Mouse (Mus musculus) cerebellum, postnatal 25 days (tissue): ENCODE measurements around the gene Rbm17.
A peak's percentile ranks its signal among the peaks of the same experiment; 100 is the strongest.
"Not testable (repeated sequence)": the region's sequence is repeated elsewhere in the genome, so short reads cannot be mapped to it uniquely, and the experiment has no call there.

ENCODE experiments used
- DNase-seq, 2 experiments: peaks; one replicate each; pipeline ENCODE4 v3.0.0; 2021; ENCODE audit warnings: mixed read lengths in 2 of 2

Rbm17 gene

GRCm38 (mm10) chr2:11543158-11543557 is 60.8 kb downstream of the Rbm17 start:
- DNase-seq, result peak in 1 of 2 experiments; percentile 15

- DNase-seq, result peak; percentile 76 to 88
Measured at GRCm38 (mm10) chr2:11542640-11543039, 61.3 kb downstream of the Rbm17 start.

DNA sequence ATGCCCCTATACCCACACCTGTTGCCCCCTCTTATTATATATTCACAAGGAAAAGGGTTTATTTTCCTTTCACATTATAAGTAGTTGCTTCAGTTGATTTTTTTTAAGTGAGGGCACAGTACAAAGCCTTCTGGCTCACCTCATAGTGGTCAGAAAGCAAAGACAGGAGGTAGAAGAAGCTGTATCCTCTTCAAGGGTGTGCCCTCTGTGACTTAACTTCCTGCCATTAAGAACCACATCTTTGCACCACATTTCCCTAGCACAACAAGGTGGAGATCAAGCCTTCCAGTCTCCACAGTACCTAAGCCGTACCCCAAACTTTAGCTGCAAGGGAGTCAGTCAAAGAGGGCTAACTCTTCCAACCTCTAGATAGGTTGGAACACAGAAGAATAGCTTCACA is 61.8 kb downstream of the Rbm17 start:
- no peak for DNase-seq

- not testable (repeated sequence) for DNase-seq
Measured at GRCm38 (mm10) chr2:11541528-11541927, 62.4 kb downstream of the Rbm17 start.

DNA sequence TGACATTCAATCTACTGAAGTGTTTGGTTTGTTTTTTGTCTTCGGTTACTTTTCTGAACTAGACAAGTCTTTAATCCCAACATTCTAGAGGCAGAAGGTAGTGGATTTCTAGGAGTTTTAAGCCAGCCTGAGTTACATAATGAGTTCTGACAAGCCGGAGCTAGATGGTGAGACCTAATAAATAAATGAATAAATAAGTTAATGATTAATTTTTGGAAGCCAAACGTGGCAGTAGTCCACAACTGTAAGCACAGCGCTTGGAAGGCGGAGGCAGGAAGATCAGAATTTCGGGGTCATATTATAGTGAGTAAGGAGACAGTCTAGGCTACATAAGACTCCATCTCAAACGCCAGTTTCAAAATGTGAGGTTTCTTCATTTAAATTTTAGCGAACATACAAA is 68.0 kb downstream of the Rbm17 start:
- no peak for DNase-seq
